Mouse (Mus musculus): ENCODE results near the gene Cmip. TPM values are rescaled to one million over a fixed set of nuclear protein-coding genes. Genes with fewer than 3 reads are reported as not detected.

Cmip gene
- polyA plus RNA-seq, 1 experiment from 2014 or later, result 27.0 TPM

DNA sequence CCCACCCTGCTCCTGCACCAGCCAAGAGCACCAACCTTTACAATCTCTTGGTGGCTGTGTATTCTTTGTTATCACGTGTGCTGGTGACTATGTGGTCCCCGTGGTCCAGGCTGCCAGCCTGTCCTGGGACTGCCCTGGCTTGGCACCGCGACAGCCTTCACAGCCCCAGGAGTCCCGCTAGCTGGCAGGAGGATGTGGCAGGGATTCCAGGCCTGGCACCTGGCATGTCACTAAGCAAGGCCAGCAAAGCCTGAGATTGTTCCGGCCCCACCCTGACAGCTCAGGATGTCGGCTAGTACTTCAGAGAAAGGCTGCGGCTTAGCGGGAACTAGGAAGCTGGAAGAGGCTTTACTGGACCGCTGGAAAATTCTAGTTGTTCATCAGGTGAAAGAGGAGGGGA, 106.4 kb downstream of the Cmip start:
- no peaks in the 10 kb centered on the region for H3K9me3 ChIP-seq (ENCODE audit: control insufficient read depth, low read length)
- H3K36me3 ChIP-seq (ENCODE audit: control insufficient read depth, insufficient read depth, low read length), result no peaks in the 10 kb centered on the region
- ATAC-seq (ENCODE audit: low FRiP score) (no peak), DNase-seq (ENCODE audit: low spot score) (no peak)
- H3K9ac ChIP-seq (ENCODE audit: low read depth, low read length), result no peak overlapping the region
- H3K27me3 ChIP-seq (ENCODE audit: control insufficient read depth, insufficient read depth, low read length), result no peaks in the 10 kb centered on the region
- 88% methylated on average over 10 of the region's 10 CpGs for WGBS
- no peaks in the 10 kb centered on the region for H3K4me1 ChIP-seq (replicated peaks; ENCODE audit: control insufficient read depth, insufficient read depth, low read length)
- no peak overlapping the region for H3K4me2 ChIP-seq (replicated peaks; ENCODE audit: low read depth, low read length)
- H3K27ac ChIP-seq (ENCODE audit: low read depth, low read length), result no peak overlapping the region
- no peak overlapping the region for H3K4me3 ChIP-seq (ENCODE audit: low read depth, low read length)

DNA sequence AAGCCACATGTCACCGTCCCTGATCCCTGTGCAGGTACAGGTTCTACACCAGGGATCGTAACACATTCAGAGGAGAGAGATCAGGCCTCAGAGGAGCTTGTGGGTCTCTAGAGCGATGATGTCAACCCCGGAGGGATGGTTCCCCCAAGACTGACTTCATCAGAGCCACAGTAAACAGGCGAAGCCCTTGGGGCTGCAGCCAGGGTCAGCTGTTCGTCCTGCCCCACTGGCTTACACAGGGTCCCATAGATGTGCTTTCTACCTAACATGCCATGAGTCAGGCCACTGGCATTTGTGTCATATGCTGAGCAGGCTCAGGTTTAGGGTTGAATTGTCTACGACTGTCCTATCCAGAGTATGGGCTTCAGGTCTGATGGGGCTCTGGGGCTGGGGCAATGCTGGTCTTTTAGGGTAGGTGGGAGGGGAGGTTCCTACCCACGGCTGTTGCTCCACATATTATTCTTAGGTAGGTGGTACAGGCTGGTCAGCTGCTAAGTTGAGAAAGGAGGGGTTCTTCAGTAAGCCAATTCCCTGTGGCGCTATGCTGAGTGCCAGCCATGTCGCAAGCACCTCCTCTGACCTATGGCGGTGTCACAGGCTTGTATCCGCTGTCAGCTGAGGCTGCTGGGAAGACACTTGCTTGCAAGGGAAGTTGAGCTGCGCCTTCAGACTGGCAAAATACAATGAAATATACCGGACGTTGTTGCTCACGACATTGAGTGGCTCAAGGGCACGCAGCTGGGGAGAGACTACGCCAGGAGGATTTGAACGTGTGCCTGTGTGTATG, 107.7 kb downstream of the Cmip start:
- no peak overlapping the region for H3K4me2 ChIP-seq (replicated peaks; ENCODE audit: low read depth, low read length)
- ATAC-seq (ENCODE audit: low FRiP score), result no peak
- H3K27ac ChIP-seq (ENCODE audit: low read depth, low read length), result no peak overlapping the region
- H3K4me3 ChIP-seq (ENCODE audit: low read depth, low read length), result no peak overlapping the region
- DNase-seq (ENCODE audit: low spot score), result no peak
- no peaks in the 10 kb centered on the region for H3K27me3 ChIP-seq (ENCODE audit: control insufficient read depth, insufficient read depth, low read length)
- no peaks in the 10 kb centered on the region for H3K36me3 ChIP-seq (ENCODE audit: control insufficient read depth, insufficient read depth, low read length)
- H3K9me3 ChIP-seq (ENCODE audit: control insufficient read depth, low read length), result no peaks in the 10 kb centered on the region
- no peaks in the 10 kb centered on the region for H3K4me1 ChIP-seq (replicated peaks; ENCODE audit: control insufficient read depth, insufficient read depth, low read length)
- 88% methylated on average over 19 of the region's 19 CpGs for WGBS
- H3K9ac ChIP-seq (ENCODE audit: low read depth, low read length), result no peak overlapping the region

DNA sequence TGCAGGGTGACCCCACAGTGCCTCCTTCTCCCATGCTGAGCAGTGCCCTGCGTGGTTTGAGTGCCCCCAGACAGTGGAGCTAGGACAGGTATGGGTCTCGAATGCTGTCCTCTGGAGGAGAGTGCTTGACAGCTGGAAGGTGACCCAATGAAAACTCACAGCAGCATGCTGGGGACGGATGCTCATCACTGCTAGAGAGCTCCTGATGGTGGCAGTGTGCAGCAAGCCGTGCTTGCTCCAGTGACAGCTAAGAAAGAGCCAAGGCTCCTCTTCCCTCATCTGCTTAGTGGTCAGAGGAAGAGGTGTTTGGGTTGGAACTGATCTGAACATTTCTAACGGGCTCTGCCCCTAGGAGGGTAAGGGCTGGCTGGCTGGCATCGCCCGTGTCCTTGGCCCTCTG, 109.6 kb downstream of the Cmip start:
- Histone ChIP-seq H3K27me3 (ENCODE audit: control insufficient read depth, insufficient read depth, low read length) (no peaks in the 10 kb centered on the region), H3K27ac (ENCODE audit: low read depth, low read length) (no peak overlapping the region), H3K9ac (ENCODE audit: low read depth, low read length) (no peak overlapping the region), H3K36me3 (ENCODE audit: control insufficient read depth, insufficient read depth, low read length) (no peaks in the 10 kb centered on the region), H3K4me1 (replicated peaks; ENCODE audit: control insufficient read depth, insufficient read depth, low read length) (peaks cover 6% of the 10 kb centered on the region; the same call in 1 of the 2 replicates), H3K4me2 (replicated peaks; ENCODE audit: low read depth, low read length) (no peak overlapping the region), H3K4me3 (ENCODE audit: low read depth, low read length) (no peak overlapping the region), H3K9me3 (ENCODE audit: control insufficient read depth, low read length) (no peaks in the 10 kb centered on the region)
- DNase-seq (ENCODE audit: low spot score) (no peak), ATAC-seq (ENCODE audit: low FRiP score) (no peak)
- WGBS, result 65% methylated on average over 7 of the region's 7 CpGs

DNA sequence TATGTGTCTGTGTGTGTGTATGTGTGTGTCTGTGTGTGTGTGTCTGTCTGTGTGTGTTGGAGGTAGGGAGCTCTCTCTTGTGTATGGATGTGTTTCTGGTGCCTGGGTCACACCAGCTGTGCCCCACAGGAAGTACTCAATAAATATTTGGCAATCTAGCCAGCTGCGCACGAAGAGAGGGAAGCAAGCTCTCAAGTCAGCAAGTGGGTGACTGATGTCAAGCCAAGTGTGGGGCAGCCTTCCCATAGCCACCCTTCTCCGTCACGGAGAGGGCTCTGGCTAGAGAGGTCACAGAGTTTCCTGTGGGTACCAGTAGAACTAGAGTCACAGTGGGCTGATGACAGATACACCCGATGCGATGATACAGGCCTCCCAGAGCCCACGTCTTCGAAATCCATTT, 110.6 kb downstream of the Cmip start:
- Histone ChIP-seq H3K36me3 (ENCODE audit: control insufficient read depth, insufficient read depth, low read length) (no peaks in the 10 kb centered on the region), H3K4me2 (replicated peaks; ENCODE audit: low read depth, low read length) (no peak overlapping the region), H3K27me3 (ENCODE audit: control insufficient read depth, insufficient read depth, low read length) (no peaks in the 10 kb centered on the region), H3K4me1 (replicated peaks; ENCODE audit: control insufficient read depth, insufficient read depth, low read length) (peaks cover 11% of the 10 kb centered on the region), H3K9me3 (ENCODE audit: control insufficient read depth, low read length) (no peaks in the 10 kb centered on the region), H3K9ac (ENCODE audit: low read depth, low read length) (no peak overlapping the region), H3K4me3 (ENCODE audit: low read depth, low read length) (no peak overlapping the region), H3K27ac (ENCODE audit: low read depth, low read length) (no peak overlapping the region)
- WGBS, result 87% methylated on average over 8 of the region's 8 CpGs
- ATAC-seq (ENCODE audit: low FRiP score), result no peak
- DNase-seq (ENCODE audit: low spot score), result no peak

DNA sequence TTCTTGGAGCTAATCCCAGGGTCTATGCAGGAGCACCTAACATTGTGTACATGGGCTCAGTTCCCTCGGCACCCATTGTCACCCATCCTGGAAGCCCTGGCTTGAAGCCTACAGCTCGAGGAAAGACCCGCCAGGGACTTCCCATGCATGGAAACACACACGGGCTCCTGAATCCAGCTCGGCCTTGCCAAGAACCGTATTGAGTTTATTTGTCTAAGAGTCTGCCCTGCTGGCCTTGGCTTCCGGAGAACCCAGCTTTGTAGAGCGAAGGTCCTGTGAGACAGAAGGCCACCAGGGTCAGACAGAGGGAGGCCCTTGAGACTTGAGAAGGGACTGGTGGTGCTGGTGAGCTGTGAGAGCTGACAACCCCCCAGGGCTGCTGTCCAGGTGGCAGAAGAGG, 111.9 kb downstream of the Cmip start:
- Histone ChIP-seq H3K27me3 (ENCODE audit: control insufficient read depth, insufficient read depth, low read length) (no peaks in the 10 kb centered on the region), H3K4me1 (replicated peaks; ENCODE audit: control insufficient read depth, insufficient read depth, low read length) (peaks cover 11% of the 10 kb centered on the region), H3K36me3 (ENCODE audit: control insufficient read depth, insufficient read depth, low read length) (no peaks in the 10 kb centered on the region), H3K27ac (ENCODE audit: low read depth, low read length) (no peak overlapping the region), H3K4me2 (replicated peaks; ENCODE audit: low read depth, low read length) (no peak overlapping the region), H3K4me3 (ENCODE audit: low read depth, low read length) (no peak overlapping the region), H3K9ac (ENCODE audit: low read depth, low read length) (no peak overlapping the region), H3K9me3 (ENCODE audit: control insufficient read depth, low read length) (no peaks in the 10 kb centered on the region)
- WGBS, result 83% methylated on average over 8 of the region's 8 CpGs
- DNase-seq (ENCODE audit: low spot score) (no peak), ATAC-seq (ENCODE audit: low FRiP score) (no peak)

DNA sequence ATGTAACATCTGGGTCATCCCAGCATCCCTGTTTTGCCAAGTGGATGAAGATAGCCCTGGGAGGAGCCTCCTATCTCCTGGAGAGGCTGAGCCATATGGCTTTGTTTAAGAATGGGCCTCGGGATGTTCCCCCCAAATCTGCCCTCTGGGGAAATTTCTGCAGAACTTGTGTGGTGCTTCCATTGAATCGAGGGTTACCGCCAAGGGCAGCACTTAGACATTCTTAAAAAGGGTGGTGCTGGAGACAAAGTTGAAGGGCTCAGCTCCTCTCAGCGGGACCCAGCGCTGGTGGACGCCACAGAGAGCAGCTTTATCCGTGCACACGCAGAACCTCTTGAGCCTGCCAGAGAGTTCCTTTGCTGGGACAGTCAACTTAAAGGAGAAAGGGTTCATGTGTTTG, 113.1 kb downstream of the Cmip start:
- ATAC-seq (ENCODE audit: low FRiP score), result no peak
- Histone ChIP-seq H3K9me3 (ENCODE audit: control insufficient read depth, low read length) (no peaks in the 10 kb centered on the region), H3K27ac (ENCODE audit: low read depth, low read length) (0 out of 2 replicates have a peak overlapping the region, but pooled peaks have one; percentile 20), H3K36me3 (ENCODE audit: control insufficient read depth, insufficient read depth, low read length) (no peaks in the 10 kb centered on the region), H3K4me1 (replicated peaks; ENCODE audit: control insufficient read depth, insufficient read depth, low read length) (peaks cover 11% of the 10 kb centered on the region), H3K4me2 (replicated peaks; ENCODE audit: low read depth, low read length) (no peak overlapping the region), H3K9ac (ENCODE audit: low read depth, low read length) (no peak overlapping the region), H3K27me3 (ENCODE audit: control insufficient read depth, insufficient read depth, low read length) (no peaks in the 10 kb centered on the region), H3K4me3 (ENCODE audit: low read depth, low read length) (no peak overlapping the region)
- WGBS, result 74% methylated on average over 8 of the region's 8 CpGs
- no peak for DNase-seq (ENCODE audit: low spot score)

DNA sequence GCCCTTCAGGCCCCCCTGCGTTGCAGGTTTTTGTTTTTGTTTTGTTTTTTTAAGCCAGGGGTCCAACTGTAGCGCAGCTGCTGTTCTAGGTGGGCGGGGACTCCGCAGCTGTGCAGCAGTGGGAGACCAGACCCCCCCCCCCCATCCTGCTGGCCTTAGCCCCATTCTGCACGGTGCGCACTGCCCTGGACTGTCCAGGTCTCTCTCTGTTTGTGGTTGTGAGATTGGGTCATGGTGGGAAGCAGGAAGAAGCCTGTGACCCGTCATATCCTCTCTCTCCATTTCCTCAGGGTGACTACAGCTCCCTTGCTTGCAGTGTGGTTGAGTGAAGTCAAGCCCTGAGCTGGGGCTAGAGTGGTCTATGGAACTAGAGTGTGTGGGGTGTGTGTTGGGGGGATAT, 114.3 kb downstream of the Cmip start:
- Histone ChIP-seq H3K27ac (ENCODE audit: low read depth, low read length) (no peak overlapping the region), H3K4me1 (replicated peaks; ENCODE audit: control insufficient read depth, insufficient read depth, low read length) (peaks cover 11% of the 10 kb centered on the region), H3K9ac (ENCODE audit: low read depth, low read length) (no peak overlapping the region), H3K36me3 (ENCODE audit: control insufficient read depth, insufficient read depth, low read length) (no peaks in the 10 kb centered on the region), H3K9me3 (ENCODE audit: control insufficient read depth, low read length) (no peaks in the 10 kb centered on the region), H3K27me3 (ENCODE audit: control insufficient read depth, insufficient read depth, low read length) (no peaks in the 10 kb centered on the region), H3K4me3 (ENCODE audit: low read depth, low read length) (no peak overlapping the region), H3K4me2 (replicated peaks; ENCODE audit: low read depth, low read length) (no peak overlapping the region)
- no peak for DNase-seq (ENCODE audit: low spot score)
- WGBS, result 51% methylated on average over 5 of the region's 7 CpGs
- ATAC-seq (ENCODE audit: low FRiP score), result peak; percentile 45; the same call in 1 of the 2 replicates

DNA sequence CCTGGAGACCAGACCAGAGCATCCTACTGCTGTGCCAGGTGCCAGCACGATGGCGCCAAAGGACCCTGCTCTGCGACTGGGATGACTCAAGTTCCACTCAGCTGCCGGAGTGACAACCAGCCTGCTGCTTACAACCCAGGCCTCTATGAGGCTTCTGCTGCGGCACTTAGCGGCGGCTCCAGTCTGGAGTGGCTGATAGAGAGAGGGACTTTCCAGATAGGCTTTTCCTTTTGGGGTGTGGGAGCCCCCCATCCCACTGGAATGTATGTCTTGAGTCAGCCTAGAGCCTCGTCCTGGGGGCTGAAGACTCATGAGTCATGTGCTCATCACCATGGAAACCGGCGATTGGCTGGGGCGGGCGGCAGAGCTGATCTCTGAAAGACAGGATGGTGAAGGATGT, 115.2 kb downstream of the Cmip start:
- DNase-seq (ENCODE audit: low spot score), result peak; percentile 27
- Histone ChIP-seq H3K4me1 (replicated peaks; ENCODE audit: control insufficient read depth, insufficient read depth, low read length) (peaks cover 11% of the 10 kb centered on the region), H3K36me3 (ENCODE audit: control insufficient read depth, insufficient read depth, low read length) (no peaks in the 10 kb centered on the region), H3K27me3 (ENCODE audit: control insufficient read depth, insufficient read depth, low read length) (no peaks in the 10 kb centered on the region), H3K9ac (ENCODE audit: low read depth, low read length) (no peak overlapping the region), H3K9me3 (ENCODE audit: control insufficient read depth, low read length) (no peaks in the 10 kb centered on the region), H3K4me3 (ENCODE audit: low read depth, low read length) (no peak overlapping the region), H3K27ac (ENCODE audit: low read depth, low read length) (no peak overlapping the region), H3K4me2 (replicated peaks; ENCODE audit: low read depth, low read length) (no peak overlapping the region)
- 75% methylated on average over 12 of the region's 12 CpGs for WGBS
- ATAC-seq (ENCODE audit: low FRiP score), result peak; percentile 18; the same call in 1 of the 2 replicates

DNA sequence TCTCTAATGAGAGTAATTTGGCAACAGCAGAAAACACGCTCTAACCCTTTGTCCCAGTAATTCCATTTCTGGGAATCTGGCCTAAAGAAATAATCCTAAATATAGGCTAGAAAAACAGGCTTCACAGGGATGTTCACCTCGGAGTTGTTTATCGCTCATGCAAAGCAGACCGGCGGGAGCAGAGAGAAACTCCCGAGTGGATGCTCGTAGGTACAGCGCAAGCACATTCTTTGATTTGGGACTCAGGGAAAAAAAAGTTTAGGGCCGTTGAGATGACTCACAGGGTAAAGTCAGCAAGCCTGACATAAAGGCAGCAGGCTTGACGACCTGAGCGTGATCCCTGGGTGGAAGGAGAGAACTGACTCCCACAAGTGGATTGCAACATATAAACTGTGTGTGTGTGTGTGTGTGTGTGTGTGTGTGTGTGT, 116.2 kb downstream of the Cmip start:
- no peak for ATAC-seq (ENCODE audit: low FRiP score)
- no peak for DNase-seq (ENCODE audit: low spot score)
- WGBS, result 86% methylated on average over 11 of the region's 11 CpGs
- Histone ChIP-seq H3K36me3 (ENCODE audit: control insufficient read depth, insufficient read depth, low read length) (no peaks in the 10 kb centered on the region), H3K4me3 (ENCODE audit: low read depth, low read length) (no peak overlapping the region), H3K4me2 (replicated peaks; ENCODE audit: low read depth, low read length) (no peak overlapping the region), H3K9ac (ENCODE audit: low read depth, low read length) (no peak overlapping the region), H3K27ac (ENCODE audit: low read depth, low read length) (no peak overlapping the region), H3K27me3 (ENCODE audit: control insufficient read depth, insufficient read depth, low read length) (no peaks in the 10 kb centered on the region), H3K9me3 (ENCODE audit: control insufficient read depth, low read length) (no peaks in the 10 kb centered on the region), H3K4me1 (replicated peaks; ENCODE audit: control insufficient read depth, insufficient read depth, low read length) (peaks cover 11% of the 10 kb centered on the region)

Measured in hindbrain, embryonic 11.5 days (tissue).